In the genomic region with DNA sequence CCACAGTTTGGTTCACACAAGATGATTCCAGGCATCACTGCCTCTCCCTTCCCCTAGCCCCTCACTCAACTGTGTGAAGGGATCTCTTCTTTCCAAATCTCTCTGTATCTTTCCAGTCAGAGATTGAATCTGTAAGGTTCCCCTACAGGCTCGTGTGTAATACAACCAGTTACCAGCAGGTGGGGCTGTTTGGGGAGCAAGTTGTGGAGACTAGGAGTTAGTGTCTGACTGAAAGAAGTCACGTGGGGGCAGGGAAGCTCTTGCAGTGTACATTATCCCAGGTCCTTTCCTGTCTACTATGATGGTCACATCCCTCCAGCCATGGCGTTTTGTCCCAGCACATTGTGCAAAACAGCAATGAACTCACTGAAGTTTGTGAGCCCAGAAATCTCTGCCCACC, we compare ENCODE assay signal across 10 mouse cellular contexts. TPM values are rescaled to one million over a fixed set of nuclear protein-coding genes. Genes with fewer than 3 reads are reported as not detected.
A peak's percentile ranks its signal among the peaks of the same experiment; 100 is the strongest.
DNase-seq lines count a peak whose midpoint lies in the region; TF ChIP-seq lines count a peak whose summit lies in the region.
"Had no signal": no experiment of that assay in that cellular context is flagged by ENCODE, and none has a peak within 500 bp of the region (broad histone marks: within the 10 kb centered on the region; RNA-seq: fewer than 3 reads in every experiment).

No protein-coding gene starts in this region.

- no peak for TF ChIP-seq POLR2A in myocyte (IDR thresholded peaks at IDR 0.05; ENCODE audit: insufficient read length, low read depth)

- DNase-seq in heart, adult 8-10 months (ENCODE audit: low spot score), result peak; percentile 13
- DNase-seq in heart, adult 9 months (ENCODE audit: low spot score in 2 of 2), result no peak
- peak; percentile 18 for DNase-seq in adrenal gland, adult 2 months
- peak; percentile 77 for DNase-seq in embryonic facial prominence, embryonic 10.5 days (ENCODE audit: low spot score)
- DNase-seq in layer of hippocampus, postnatal 36 days, result peak; percentile 54 to 65
- peak; percentile 41 for DNase-seq in thymus, postnatal 14 days

- H3K4me2 ChIP-seq in myocyte (ENCODE audit: low read depth), result no peak overlapping the region
- H3K4me2 ChIP-seq: limb, embryonic 12.5 days had no signal

- H3K79me2 ChIP-seq in C2C12 (ENCODE audit: control insufficient read depth, insufficient read depth), result no peaks in the 10 kb centered on the region
- H3K79me2 ChIP-seq in myocyte (ENCODE audit: control insufficient read depth, insufficient read depth), result no peaks in the 10 kb centered on the region

- H3K4me1 ChIP-seq in embryonic facial prominence, embryonic 10.5 days, result peaks cover 22% of the 10 kb centered on the region

- H3K27ac ChIP-seq in embryonic facial prominence, embryonic 10.5 days (replicated peaks), result no peak overlapping the region

- H3ac ChIP-seq in C2C12 (ENCODE audit: control insufficient read depth, insufficient read length, low read depth) (no peak overlapping the region), myocyte (ENCODE audit: control insufficient read depth, insufficient read length) (no peak overlapping the region)

- H3K4me3 ChIP-seq in C2C12 (ENCODE audit: insufficient read depth, poor library complexity, severe bottlenecking) (no peak overlapping the region), myocyte (no peak overlapping the region)
- H3K4me3 ChIP-seq in embryonic facial prominence, embryonic 10.5 days, result no peak overlapping the region
- H3K4me3 ChIP-seq: limb, embryonic 12.5 days had no signal

- no peak for TF ChIP-seq CTCF in C2C12 (IDR thresholded peaks at IDR 0.05; ENCODE audit: control insufficient read depth, insufficient read depth, insufficient read length)

- no peaks in the 10 kb centered on the region for H3K36me3 ChIP-seq in C2C12 (ENCODE audit: control insufficient read depth, insufficient read depth)
- H3K36me3 ChIP-seq in embryonic facial prominence, embryonic 10.5 days (replicated peaks), result no peaks in the 10 kb centered on the region
- no peaks in the 10 kb centered on the region for H3K36me3 ChIP-seq in myocyte (ENCODE audit: control insufficient read depth, insufficient read depth)
- H3K36me3 ChIP-seq: limb, embryonic 12.5 days had no signal

- 33% methylated on average over 3 of the region's 3 CpGs for whole genome bisulfite sequencing in embryonic facial prominence, embryonic 10.5 days

- H3K27me3 ChIP-seq in C2C12 (ENCODE audit: control insufficient read depth, insufficient read depth, insufficient read length), result peaks cover 27% of the 10 kb centered on the region
- peaks cover 8% of the 10 kb centered on the region for H3K27me3 ChIP-seq in embryonic facial prominence, embryonic 10.5 days (replicated peaks; ENCODE audit: low read depth, poor library complexity, severe bottlenecking)
- H3K27me3 ChIP-seq in myocyte (ENCODE audit: control insufficient read depth, insufficient read depth, insufficient read length), result peaks cover 18% of the 10 kb centered on the region

- no peaks in the 10 kb centered on the region for H3K9me3 ChIP-seq in embryonic facial prominence, embryonic 10.5 days
- H3K9me3 ChIP-seq: limb, embryonic 12.5 days had no signal

- no peaks in the 10 kb centered on the region for H3K79me3 ChIP-seq in C2C12 (ENCODE audit: low read depth)

TF ChIP-seq in C2C12, 6 proteins besides CTCF, POLR2A, EP300 and RAD21:
- TF ChIP-seq USF1 (IDR thresholded peaks at IDR 0.05; ENCODE audit: low read depth) (peak; percentile 76), MAX (IDR thresholded peaks at IDR 0.05) (no peak)

TF ChIP-seq in myocyte, 11 proteins besides CTCF, POLR2A, EP300 and RAD21:
- TF ChIP-seq TCF3 (IDR thresholded peaks at IDR 0.05; ENCODE audit: insufficient read length, low read depth), result no peak
- TF ChIP-seq REST (IDR thresholded peaks at IDR 0.05; ENCODE audit: insufficient read depth, insufficient read length), result no peak
- peak; percentile 28 for TF ChIP-seq USF1 (IDR thresholded peaks at IDR 0.05; ENCODE audit: low read depth)
- TF ChIP-seq POLR2AphosphoS2 (IDR thresholded peaks at IDR 0.05; ENCODE audit: insufficient read length, low read depth), result no peak

RNA-seq across cellular contexts. Expression of gene Aym1, which starts 18.7 kb away (rescaled TPM):
- not detected for total RNA-seq in heart, adult 8-10 months (2022)
- polyA plus RNA-seq in C2C12 (2012; fragmentation: generic; extraction: Trizol), result not detected
- not detected for total RNA-seq in adrenal gland, adult 2 months (2021)
- polyA plus RNA-seq in adrenal gland, adult 2 months (2012; rRNA removed), result not detected in 2 replicates
- not detected in 2 replicates for polyA plus RNA-seq in embryonic facial prominence, embryonic 10.5 days (2016; fragmentation: Nextera tagmentation; extraction: Ambion mirVana)
- total RNA-seq in layer of hippocampus, postnatal 36 days (2021), result not detected
- polyA plus RNA-seq in myocyte (2012; fragmentation: generic; extraction: Trizol), result not detected
- polyA plus RNA-seq: limb, embryonic 12.5 days; stomach, embryonic 16.5 days had no signal

Comparison
In these comparisons a context has a peak if more than half of its experiments do, and no peak if none do; other contexts are left out.
1. DNase-seq: peak in heart, adult 8-10 months (single experiment), adrenal gland, adult 2 months (single experiment), embryonic facial prominence, embryonic 10.5 days (single experiment), layer of hippocampus, postnatal 36 days (2 of 2) and thymus, postnatal 14 days (single experiment); none in heart, adult 9 months (0 of 2).